Mouse (Mus musculus) stomach, embryonic 14.5 days (tissue): ENCODE measurements around the gene Tgfb2. TPM values are rescaled to one million over a fixed set of nuclear protein-coding genes. Genes with fewer than 3 reads are reported as not detected.
A peak's percentile ranks its signal among the peaks of the same experiment; 100 is the strongest.

Experiments used
- ATAC-seq: fragments of 200-750 bp; cut with Nextera tagmentation; 2 replicates; pipeline ENCODE4 v1.8.0; 2017; ENCODE audit warnings: low read depth, moderate TSS enrichment; ENCODE audit not compliant: insufficient number of reproducible peaks, insufficient read depth, low FRiP score
- H3K27ac ChIP-seq: fragments of 300-500 bp; sonication (generic); 2 replicates; pipeline ENCODE4 v1.5.1; 2014; ENCODE audit warnings: mild to moderate bottlenecking, low read length, moderate library complexity, mixed read lengths
- H3K27me3 ChIP-seq: fragments of 300-500 bp; sonication (generic); 2 replicates; pipeline ENCODE4 v1.6.1; 2014; ENCODE audit warnings: low read length, control low read depth, mixed read lengths; ENCODE audit not compliant: control insufficient read depth, insufficient read depth
- H3K36me3 ChIP-seq: fragments of 300-500 bp; sonication (generic); 2 replicates; pipeline ENCODE4 v1.6.1; 2014; ENCODE audit warnings: mild to moderate bottlenecking, control low read depth, low read length, moderate library complexity, mixed read lengths; ENCODE audit not compliant: control insufficient read depth, insufficient read depth
- H3K4me1 ChIP-seq: fragments of 300-500 bp; sonication (generic); 2 replicates; pipeline ENCODE4 v1.6.1; 2014; ENCODE audit warnings: low read length, control low read depth, mixed read lengths; ENCODE audit not compliant: control insufficient read depth, insufficient read depth
- H3K4me2 ChIP-seq: fragments of 300-500 bp; sonication (generic); replicated peaks from 2 replicates; pipeline ENCODE4 v1.6.1; 2014; ENCODE audit warnings: low read depth, low read length, control low read depth
- H3K4me3 ChIP-seq: fragments of 300-500 bp; sonication (generic); 2 replicates; pipeline ENCODE4 v1.5.1; 2014; ENCODE audit warnings: low read depth, low read length, control low read depth
- H3K9ac ChIP-seq: fragments of 300-500 bp; sonication (generic); replicated peaks from 2 replicates; pipeline ENCODE4 v1.6.1; 2014; ENCODE audit warnings: low read depth, mild to moderate bottlenecking, control low read depth, low read length, moderate library complexity, mixed read lengths
- H3K9me3 ChIP-seq: fragments of 300-500 bp; sonication (generic); 2 replicates; pipeline ENCODE4 v1.6.1; 2016; ENCODE audit warnings: low read depth, low read length, control low read depth; ENCODE audit not compliant: control insufficient read depth
- WGBS: fragments of 180-500 bp; shearing (Covaris S2); extraction: QIAGEN DNeasy Blood & Tissue Kit; methylation state at CpG from one replicate; pipeline ENCODE4 v1.1.7; 2014; 5-methylcytosine and 5-hydroxymethylcytosine counted together
- polyA plus RNA-seq: library from polyadenylated mRNA; unstranded; fragments of >200 nt; fragmentation: Nextera tagmentation; extraction: Ambion mirVana; gene quantifications from 2 replicates; pipeline ENCODE4 v1.2.1, GENCODE M21; 2014

The Tgfb2 gene
- polyA plus RNA-seq: 37.4 and 39.4 TPM in 2 replicates

- Histone ChIP-seq H3K4me3 (peak within 1 kb of the TSS; percentile 59), H3K9ac (peak within 1 kb of the TSS; percentile 60), H3K27ac (peak within 1 kb of the TSS; percentile 61; the same call in 1 of the 2 replicates), H3K27me3 (no peaks in the 10 kb centered on the region), H3K4me2 (peak within 1 kb of the TSS; percentile 82), H3K36me3 (no peaks in the 10 kb centered on the region), H3K9me3 (no peaks in the 10 kb centered on the region), H3K4me1 (peaks cover 8% of the 10 kb centered on the region; the same call in 1 of the 2 replicates)
- peak; percentile 3; the same call in 1 of the 2 replicates for ATAC-seq
- 0% methylated on average over 12 of the region's 12 CpGs for WGBS
Observed at GRCm38 (mm10) chr1:186705915-186706248, at the start of gene Tgfb2. Tgfb2 (minus strand) TSS chr1:186705989.

- Histone ChIP-seq H3K4me1 (peaks cover 12% of the 10 kb centered on the region; the same call in 1 of the 2 replicates), H3K4me2 (peak overlapping the region; percentile 50), H3K36me3 (no peaks in the 10 kb centered on the region), H3K9me3 (no peaks in the 10 kb centered on the region), H3K4me3 (peak overlapping the region; percentile 64), H3K27ac (peak overlapping the region; percentile 6; the same call in 1 of the 2 replicates), H3K9ac (peak overlapping the region; percentile 57), H3K27me3 (no peaks in the 10 kb centered on the region)
- ATAC-seq: peak; percentile 51; the same call in 1 of the 2 replicates
- 31% methylated on average over 10 of the region's 10 CpGs for WGBS
Observed at GRCm38 (mm10) chr1:186749675-186750283, 44.0 kb upstream of the Tgfb2 start.

GRCm38 (mm10) chr1:186748724-186749653, 43.2 kb upstream of the Tgfb2 start, which contains the start of gene Rrp15:
Rrp15 (minus strand) TSS chr1:186749358.
- peaks cover 12% of the 10 kb centered on the region; the same call in 1 of the 2 replicates for H3K4me1 ChIP-seq
- peak; percentile 88 for ATAC-seq
- WGBS: under 1% methylated on average over 46 of the region's 46 CpGs

GRCm38 (mm10) chr1:186739828-186740227, 34.0 kb upstream of the Tgfb2 start:
- no peak overlapping the region for H3K9ac ChIP-seq
- H3K27ac ChIP-seq: no peak overlapping the region
- H3K4me1 ChIP-seq: no peaks in the 10 kb centered on the region
- H3K4me3 ChIP-seq: no peak overlapping the region
- no peaks in the 10 kb centered on the region for H3K27me3 ChIP-seq
- no peaks in the 10 kb centered on the region for H3K9me3 ChIP-seq
- 47% methylated on average over 7 of the region's 7 CpGs for WGBS
- ATAC-seq: no peak
- no peak overlapping the region for H3K4me2 ChIP-seq
- H3K36me3 ChIP-seq: peaks cover 24% of the 10 kb centered on the region

More at GRCm38 (mm10) chr1:186748724-186749653, 43.2 kb upstream of the Tgfb2 start, which contains the start of gene Rrp15:
- no peaks in the 10 kb centered on the region for H3K36me3 ChIP-seq
- peak within 1 kb of the TSS; percentile 64 for H3K4me3 ChIP-seq
- H3K27me3 ChIP-seq: no peaks in the 10 kb centered on the region
- no peaks in the 10 kb centered on the region for H3K9me3 ChIP-seq
- H3K4me2 ChIP-seq: peak within 1 kb of the TSS; percentile 93
- H3K9ac ChIP-seq: peak within 1 kb of the TSS; percentile 57
- peak within 1 kb of the TSS; percentile 6; the same call in 1 of the 2 replicates for H3K27ac ChIP-seq

- Histone ChIP-seq H3K27ac (no peak overlapping the region), H3K36me3 (peaks cover 24% of the 10 kb centered on the region), H3K4me3 (no peak overlapping the region), H3K9me3 (no peaks in the 10 kb centered on the region), H3K27me3 (no peaks in the 10 kb centered on the region), H3K9ac (no peak overlapping the region), H3K4me2 (no peak overlapping the region), H3K4me1 (no peaks in the 10 kb centered on the region)
- no peak for ATAC-seq
- WGBS: 89% methylated on average over 5 of the region's 5 CpGs
Observed at GRCm38 (mm10) chr1:186735537-186735936, 29.7 kb upstream of the Tgfb2 start.

- H3K9me3 ChIP-seq: no peaks in the 10 kb centered on the region
- H3K36me3 ChIP-seq: peaks cover 24% of the 10 kb centered on the region
- no peak overlapping the region for H3K9ac ChIP-seq
- no peak overlapping the region for H3K4me3 ChIP-seq
- no peak overlapping the region for H3K4me2 ChIP-seq
- H3K4me1 ChIP-seq: no peaks in the 10 kb centered on the region
- H3K27me3 ChIP-seq: no peaks in the 10 kb centered on the region
- no peak overlapping the region for H3K27ac ChIP-seq
- 93% methylated on average over 8 of the region's 8 CpGs for WGBS
- ATAC-seq: no peak
Observed at GRCm38 (mm10) chr1:186733052-186733451, 27.3 kb upstream of the Tgfb2 start.

- no peak overlapping the region for H3K27ac ChIP-seq
- WGBS: 70% methylated on average over 4 of the region's 4 CpGs
- H3K27me3 ChIP-seq: no peaks in the 10 kb centered on the region
- H3K36me3 ChIP-seq: no peaks in the 10 kb centered on the region
- H3K4me2 ChIP-seq: no peak overlapping the region
- H3K9me3 ChIP-seq: no peaks in the 10 kb centered on the region
- ATAC-seq: no peak
- no peak overlapping the region for H3K4me3 ChIP-seq
- no peaks in the 10 kb centered on the region for H3K4me1 ChIP-seq
- no peak overlapping the region for H3K9ac ChIP-seq
Observed at GRCm38 (mm10) chr1:186728778-186729177, 23.0 kb upstream of the Tgfb2 start.

- H3K27me3 ChIP-seq: no peaks in the 10 kb centered on the region
- no peak overlapping the region for H3K27ac ChIP-seq
- H3K4me1 ChIP-seq: no peaks in the 10 kb centered on the region
- H3K4me2 ChIP-seq: no peak overlapping the region
- no peak for ATAC-seq
- no peak overlapping the region for H3K4me3 ChIP-seq
- no peak overlapping the region for H3K9ac ChIP-seq
- H3K36me3 ChIP-seq: peaks cover 2% of the 10 kb centered on the region; the same call in 1 of the 2 replicates
- 80% methylated on average over 7 of the region's 7 CpGs for WGBS
- H3K9me3 ChIP-seq: no peaks in the 10 kb centered on the region
Observed at GRCm38 (mm10) chr1:186726117-186726516, 20.3 kb upstream of the Tgfb2 start.
